Mouse (Mus musculus) c-Kit-positive CD71-positive TER-119-positive erythroid progenitor cells, embryonic 14.5 days (primary cell): ENCODE measurements around the gene Kcnk18.

ENCODE experiments used
- DNase-seq: peaks from one replicate; pipeline ENCODE4 v3.0.0-alpha.2; 2013; ENCODE audit warnings: low spot score

The Kcnk18 gene

GRCm38 (mm10) chr19:59228376-59228775, 9.4 kb downstream of the Kcnk18 start:
- DNase-seq, result no peak

GRCm38 (mm10) chr19:59232786-59233185, 13.8 kb downstream of the Kcnk18 start:
- no peak for DNase-seq

GRCm38 (mm10) chr19:59235001-59235400, 16.0 kb downstream of the Kcnk18 start:
- no peak for DNase-seq

- DNase-seq, result no peak
Observed at GRCm38 (mm10) chr19:59236046-59236445, 17.0 kb downstream of the Kcnk18 start.

GRCm38 (mm10) chr19:59238630-59239029, 19.6 kb downstream of the Kcnk18 start:
- no peak for DNase-seq

- peak; percentile 70 for DNase-seq
Observed at GRCm38 (mm10) chr19:59239124-59239817, 20.3 kb downstream of the Kcnk18 start.

GRCm38 (mm10) chr19:59241987-59242386, 23.0 kb downstream of the Kcnk18 start:
- DNase-seq, result no peak

GRCm38 (mm10) chr19:59243057-59243456, 24.0 kb downstream of the Kcnk18 start:
- no peak for DNase-seq

GRCm38 (mm10) chr19:59248144-59248543, 29.1 kb downstream of the Kcnk18 start:
- DNase-seq, result no peak

GRCm38 (mm10) chr19:59248553-59249286, 29.7 kb downstream of the Kcnk18 start:
- DNase-seq, result peak; percentile 10

- DNase-seq, result no peak
Observed at GRCm38 (mm10) chr19:59252651-59253050, 33.6 kb downstream of the Kcnk18 start.

GRCm38 (mm10) chr19:59259633-59260032, 40.6 kb downstream of the Kcnk18 start:
- DNase-seq, result no peak

- DNase-seq, result peak; percentile 8
Observed at GRCm38 (mm10) chr19:59260718-59261442, 41.9 kb downstream of the Kcnk18 start, which contains the start of gene Slc18a2. Slc18a2 (plus strand) TSS chr19:59260896.

- DNase-seq, result peak; percentile 10
Observed at GRCm38 (mm10) chr19:59261604-59262003, 42.6 kb downstream of the Kcnk18 start.

- DNase-seq, result no peak
Observed at GRCm38 (mm10) chr19:59263171-59263570, 44.2 kb downstream of the Kcnk18 start.

- no peak for DNase-seq
Observed at GRCm38 (mm10) chr19:59264838-59265532, 46.0 kb downstream of the Kcnk18 start.

- no peak for DNase-seq
Observed at GRCm38 (mm10) chr19:59265907-59266306, 46.9 kb downstream of the Kcnk18 start.

GRCm38 (mm10) chr19:59267417-59267963, 48.5 kb downstream of the Kcnk18 start:
- DNase-seq, result no peak

GRCm38 (mm10) chr19:59273190-59273589, 54.2 kb downstream of the Kcnk18 start:
- no peak for DNase-seq

- DNase-seq, result no peak
Observed at GRCm38 (mm10) chr19:59276354-59276753, 57.3 kb downstream of the Kcnk18 start.

- DNase-seq, result no peak
Observed at GRCm38 (mm10) chr19:59280841-59281240, 61.8 kb downstream of the Kcnk18 start.

GRCm38 (mm10) chr19:59282001-59282400, 63.0 kb downstream of the Kcnk18 start:
- DNase-seq, result no peak
